Mouse (Mus musculus) hindbrain, embryonic 11.5 days (tissue): ENCODE measurements around the gene Sprtn. TPM values are rescaled to one million over a fixed set of nuclear protein-coding genes. Genes with fewer than 3 reads are reported as not detected.
A peak's percentile ranks its signal among the peaks of the same experiment; 100 is the strongest.

Source experiments
- ATAC-seq: fragments of 200-750 bp; cut with Nextera tagmentation; 2 replicates; pipeline ENCODE4 v1.8.0; 2017; ENCODE audit warnings: mild to moderate bottlenecking, moderate TSS enrichment, moderate library complexity; ENCODE audit not compliant: low FRiP score
- DNase-seq: peaks from one replicate; pipeline ENCODE4 v3.0.0-alpha.2; 2015; ENCODE audit warnings: low spot score
- H3K27ac ChIP-seq: fragments of 300-500 bp; sonication (generic); 2 replicates; pipeline ENCODE4 v1.5.1; 2014; ENCODE audit warnings: mild to moderate bottlenecking, low read depth, low read length
- H3K27me3 ChIP-seq: fragments of 300-500 bp; sonication (generic); 2 replicates; pipeline ENCODE4 v1.6.1; 2014; ENCODE audit warnings: mild to moderate bottlenecking, low read length, moderate library complexity, mixed read lengths; ENCODE audit not compliant: control insufficient read depth, insufficient read depth
- H3K36me3 ChIP-seq: fragments of 300-500 bp; sonication (generic); 2 replicates; pipeline ENCODE4 v1.6.1; 2014; ENCODE audit warnings: mild to moderate bottlenecking, low read length, moderate library complexity, mixed read lengths; ENCODE audit not compliant: control insufficient read depth, insufficient read depth
- H3K4me1 ChIP-seq: fragments of 300-500 bp; sonication (generic); replicated peaks from 2 replicates; pipeline ENCODE4 v1.6.1; 2014; ENCODE audit warnings: low read length, mixed read lengths; ENCODE audit not compliant: control insufficient read depth, insufficient read depth
- H3K4me2 ChIP-seq: fragments of 300-500 bp; sonication (generic); replicated peaks from 2 replicates; pipeline ENCODE4 v1.6.1; 2014; ENCODE audit warnings: mild to moderate bottlenecking, low read depth, low read length
- H3K4me3 ChIP-seq: fragments of 300-500 bp; sonication (generic); 2 replicates; pipeline ENCODE4 v1.5.1; 2014; ENCODE audit warnings: low read depth, low read length
- H3K9ac ChIP-seq: fragments of 300-500 bp; sonication (generic); 2 replicates; pipeline ENCODE4 v1.6.1; 2014; ENCODE audit warnings: low read depth, low read length
- H3K9me3 ChIP-seq: fragments of 300-500 bp; sonication (generic); 2 replicates; pipeline ENCODE4 v1.6.1; 2016; ENCODE audit warnings: low read length; ENCODE audit not compliant: control insufficient read depth
- WGBS: fragments of 180-500 bp; shearing (Covaris S2); extraction: QIAGEN DNeasy Blood & Tissue Kit; methylation state at CpG from one replicate; pipeline ENCODE4 v1.1.7; 2014; 5-methylcytosine and 5-hydroxymethylcytosine counted together
- polyA plus RNA-seq: library from polyadenylated mRNA; unstranded; fragments of >200 nt; fragmentation: Nextera tagmentation; extraction: Ambion mirVana; gene quantifications from 2 replicates; pipeline ENCODE4 v1.2.1, GENCODE M21; 2014

Sprtn gene
- polyA plus RNA-seq, 1 experiment from 2014 or later: 9.6 TPM

GRCm38 (mm10) chr8:124896010-124896631 lies 1.6 kb upstream of the Sprtn start:
- Histone ChIP-seq H3K27ac (no peak overlapping the region), H3K9me3 (no peaks in the 10 kb centered on the region), H3K36me3 (no peaks in the 10 kb centered on the region; the same call in 1 of the 2 replicates), H3K4me1 (peaks cover 6% of the 10 kb centered on the region), H3K27me3 (no peaks in the 10 kb centered on the region), H3K9ac (peak overlapping the region; percentile 82; the same call in 1 of the 2 replicates), H3K4me2 (peak overlapping the region; percentile 99), H3K4me3 (peak overlapping the region; percentile 76)
- WGBS: 89% methylated on average over 26 of the region's 26 CpGs
- no peak for ATAC-seq
- DNase-seq: no peak

- H3K27me3 ChIP-seq: no peaks in the 10 kb centered on the region
- peak overlapping the region; percentile 75 for H3K27ac ChIP-seq
- H3K9ac ChIP-seq: peak overlapping the region; percentile 82
- DNase-seq: peak; percentile 76
- H3K4me3 ChIP-seq: peak overlapping the region; percentile 76
- peak overlapping the region; percentile 99 for H3K4me2 ChIP-seq
- H3K4me1 ChIP-seq: peaks cover 6% of the 10 kb centered on the region
- no peaks in the 10 kb centered on the region; the same call in 1 of the 2 replicates for H3K36me3 ChIP-seq
- ATAC-seq: peak; percentile 59
- 2% methylated on average over 46 of the region's 60 CpGs for WGBS
- H3K9me3 ChIP-seq: no peaks in the 10 kb centered on the region
These were observed 877 bp upstream of the Sprtn start for GRCm38 (mm10) chr8:124896632-124897385.

GRCm38 (mm10) chr8:124898251-124898905 lies 692 bp downstream of the Sprtn start:
- Histone ChIP-seq H3K4me3 (peak overlapping the region; percentile 76), H3K27me3 (no peaks in the 10 kb centered on the region), H3K9ac (peak overlapping the region; percentile 82), H3K4me1 (peaks cover 6% of the 10 kb centered on the region), H3K27ac (peak overlapping the region; percentile 75; the same call in 1 of the 2 replicates), H3K9me3 (no peaks in the 10 kb centered on the region), H3K4me2 (peak overlapping the region; percentile 84), H3K36me3 (no peaks in the 10 kb centered on the region; the same call in 1 of the 2 replicates)
- peak; percentile 11 for DNase-seq
- ATAC-seq: peak; percentile 20
- WGBS: 7% methylated on average over 31 of the region's 31 CpGs

- no peaks in the 10 kb centered on the region for H3K27me3 ChIP-seq
- peaks cover 3% of the 10 kb centered on the region for H3K4me1 ChIP-seq
- H3K36me3 ChIP-seq: no peaks in the 10 kb centered on the region; the same call in 1 of the 2 replicates
- ATAC-seq (no peak), DNase-seq (no peak)
- no peak overlapping the region for H3K4me3 ChIP-seq
- 97% methylated on average over 15 of the region's 15 CpGs for WGBS
- H3K9me3 ChIP-seq: no peaks in the 10 kb centered on the region
- no peak overlapping the region for H3K9ac ChIP-seq
- no peak overlapping the region for H3K27ac ChIP-seq
- no peak overlapping the region for H3K4me2 ChIP-seq
These were observed 5.5 kb downstream of the Sprtn start for GRCm38 (mm10) chr8:124903198-124903597.

- ATAC-seq (no peak), DNase-seq (no peak)
- Histone ChIP-seq H3K4me3 (no peak overlapping the region), H3K9ac (no peak overlapping the region), H3K27me3 (no peaks in the 10 kb centered on the region), H3K9me3 (no peaks in the 10 kb centered on the region), H3K36me3 (peaks cover 7% of the 10 kb centered on the region), H3K27ac (no peak overlapping the region), H3K4me2 (no peak overlapping the region), H3K4me1 (no peaks in the 10 kb centered on the region)
- 87% methylated on average over 2 of the region's 2 CpGs for WGBS
These were observed 7.8 kb downstream of the Sprtn start for GRCm38 (mm10) chr8:124905482-124905881.

GRCm38 (mm10) chr8:124909936-124910335 lies 12.2 kb downstream of the Sprtn start:
- Histone ChIP-seq H3K4me2 (no peak overlapping the region), H3K9me3 (no peaks in the 10 kb centered on the region), H3K36me3 (peaks cover 14% of the 10 kb centered on the region; the same call in 1 of the 2 replicates), H3K27ac (no peak overlapping the region), H3K9ac (no peak overlapping the region), H3K4me1 (no peaks in the 10 kb centered on the region), H3K4me3 (no peak overlapping the region), H3K27me3 (no peaks in the 10 kb centered on the region)
- ATAC-seq (no peak), DNase-seq (no peak)
- WGBS: 96% methylated on average over 16 of the region's 16 CpGs

- DNase-seq: no peak
- H3K27ac ChIP-seq: no peak overlapping the region
- 86% methylated on average over 10 of the region's 10 CpGs for WGBS
- no peaks in the 10 kb centered on the region for H3K27me3 ChIP-seq
- peaks cover 14% of the 10 kb centered on the region; the same call in 1 of the 2 replicates for H3K36me3 ChIP-seq
- no peak for ATAC-seq
- no peaks in the 10 kb centered on the region for H3K9me3 ChIP-seq
- no peak overlapping the region for H3K4me3 ChIP-seq
- H3K4me1 ChIP-seq: no peaks in the 10 kb centered on the region
- no peak overlapping the region for H3K9ac ChIP-seq
- H3K4me2 ChIP-seq: no peak overlapping the region
These were observed 12.7 kb downstream of the Sprtn start for GRCm38 (mm10) chr8:124910349-124910748.

- 80% methylated on average over 17 of the region's 17 CpGs for WGBS
- Histone ChIP-seq H3K9ac (no peak overlapping the region), H3K27ac (no peak overlapping the region), H3K4me2 (no peak overlapping the region), H3K27me3 (no peaks in the 10 kb centered on the region), H3K36me3 (peaks cover 14% of the 10 kb centered on the region; the same call in 1 of the 2 replicates), H3K9me3 (no peaks in the 10 kb centered on the region), H3K4me1 (no peaks in the 10 kb centered on the region), H3K4me3 (no peak overlapping the region)
- peak; percentile 20 for DNase-seq
- no peak for ATAC-seq
These were observed 14.5 kb downstream of the Sprtn start for GRCm38 (mm10) chr8:124911938-124912872.
